Mouse (Mus musculus) adrenal gland, adult 8-10 months (tissue): ENCODE measurements around the gene Lta. TPM values are rescaled to one million over a fixed set of nuclear protein-coding genes. Genes with fewer than 3 reads are reported as not detected.

Experiments
- DNase-seq: peaks from one replicate; pipeline ENCODE4 v3.0.0; 2022
- microRNA-seq, 2 experiments: library from miRNA; unstranded; fragments of <30 nt; microRNA quantifications; one replicate each; pipeline ENCODE4 v1.2.0; 2022
- total RNA-seq, 4 experiments: library from RNA; stranded (reverse); gene quantifications; 2 replicates each; pipeline ENCODE4 v1.2.4; 2022

The Lta gene
- total RNA-seq, 4 experiments from 2014 or later: 0.28 to 1.1 (median 0.63) TPM

DNA sequence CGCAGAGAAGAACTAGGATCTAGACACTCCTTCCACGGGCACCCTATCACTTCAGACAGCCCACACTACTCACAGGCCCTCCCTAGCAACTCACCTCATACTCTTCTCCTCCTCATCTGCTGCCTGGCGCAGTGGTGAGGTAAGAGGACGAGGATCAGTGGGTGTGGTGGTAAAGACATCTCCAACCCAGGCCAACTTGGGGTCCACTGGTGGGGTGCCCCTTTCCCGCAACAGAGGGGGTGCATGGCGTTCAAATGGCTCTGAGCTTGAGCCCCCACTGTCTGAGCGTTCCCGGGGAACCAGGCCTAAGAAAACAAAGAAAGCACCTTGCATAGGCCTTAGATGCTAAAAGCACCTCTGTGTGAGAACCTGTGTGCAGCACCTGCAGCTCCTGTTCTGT, 47.9 kb downstream of the Lta start:
- no peak for DNase-seq

DNA sequence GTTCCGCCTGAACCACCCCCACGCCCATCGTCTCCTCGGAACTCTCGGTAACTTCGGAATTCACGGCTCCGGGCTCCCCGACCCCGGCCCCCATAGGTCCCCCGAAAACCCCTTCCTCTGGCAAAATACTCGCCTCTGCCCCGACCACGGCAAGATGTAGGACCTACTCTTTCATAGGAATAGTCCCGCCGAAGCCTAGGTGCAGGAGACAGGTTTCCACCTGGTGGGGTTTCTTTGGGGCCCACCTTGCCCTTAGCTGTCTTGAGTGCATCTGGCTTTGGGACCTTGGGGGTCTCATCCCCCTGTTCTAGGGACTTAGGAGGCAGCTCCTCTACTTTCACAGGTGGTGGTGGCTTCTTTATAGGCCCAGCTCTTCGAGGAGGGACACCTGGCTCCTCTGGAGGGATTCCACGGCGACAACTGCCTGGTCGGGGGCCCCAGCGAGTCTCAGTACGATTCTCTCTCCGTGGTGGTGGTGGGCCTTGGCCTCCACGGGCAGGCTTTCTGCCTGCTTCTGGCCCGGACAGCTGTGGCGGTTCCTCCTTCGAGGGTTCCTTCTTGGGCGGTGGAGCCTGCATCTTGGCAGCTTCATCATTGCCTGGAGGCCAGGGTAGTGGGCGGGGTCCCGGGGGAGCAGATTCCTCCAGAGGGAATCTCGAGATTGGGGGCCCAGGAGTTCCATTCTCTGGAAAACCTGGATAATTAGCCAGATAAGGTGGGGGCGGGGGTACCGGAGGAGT, 48.5 kb downstream of the Lta start:
- DNase-seq: no peak

DNA sequence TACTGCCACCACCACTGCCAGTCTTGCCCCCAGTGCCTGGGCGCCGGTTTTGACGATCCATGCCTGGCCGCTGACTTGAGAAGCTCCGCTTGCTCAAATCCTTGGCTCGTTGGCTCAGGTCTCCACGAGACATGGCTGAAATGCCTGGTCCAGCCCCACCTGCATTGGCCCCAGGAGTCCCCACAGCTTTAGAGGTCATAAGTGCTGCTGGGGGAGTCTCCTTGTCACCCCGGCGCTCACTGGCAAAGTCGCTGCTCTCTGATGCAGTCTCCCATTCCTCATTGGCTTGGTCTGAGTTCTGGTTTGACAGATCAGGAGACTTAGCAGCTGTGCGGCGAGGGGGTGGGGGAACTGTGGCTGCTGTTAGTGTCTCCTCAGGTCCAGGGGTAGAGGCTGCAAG, 49.7 kb downstream of the Lta start:
- no peak for DNase-seq

DNA sequence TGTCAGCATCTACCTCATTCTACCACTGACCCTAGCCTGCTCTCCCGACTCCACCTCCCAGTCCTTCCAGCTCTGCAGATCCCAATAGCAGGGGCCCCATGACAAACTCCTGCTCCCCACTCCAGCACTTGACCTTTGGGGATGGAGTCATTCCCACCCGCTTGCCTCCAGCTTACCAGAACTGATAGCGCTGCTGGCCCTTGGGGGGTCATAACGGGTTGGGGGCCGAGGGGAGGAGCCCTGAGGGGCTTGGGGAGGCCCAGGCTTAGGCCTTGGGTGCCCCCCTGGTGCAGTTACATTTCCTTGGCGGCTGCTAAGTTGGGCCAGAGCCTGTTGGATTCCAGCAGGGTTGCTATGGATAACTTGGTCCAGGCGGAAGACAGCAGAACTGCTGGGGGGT, 50.5 kb downstream of the Lta start:
- no peak for DNase-seq

DNA sequence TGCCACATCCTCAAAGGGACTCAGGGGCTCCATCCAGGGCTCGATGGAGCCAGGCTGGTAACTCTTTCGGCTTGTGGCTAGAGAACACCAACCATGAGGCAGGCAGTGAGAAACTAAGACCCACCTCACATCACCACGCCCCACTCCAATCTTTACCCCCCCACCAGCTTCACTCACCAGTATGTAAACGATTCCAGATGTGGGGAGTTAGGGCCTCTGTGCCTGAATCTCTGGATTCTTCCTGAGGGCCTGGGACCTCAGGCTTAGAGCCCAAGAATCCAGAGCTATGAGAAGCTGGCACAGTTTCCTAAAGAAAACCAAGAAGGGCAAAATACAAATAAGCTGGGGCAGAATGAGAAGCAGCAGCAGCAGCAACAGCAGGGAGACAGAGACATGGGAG, 51.2 kb downstream of the Lta start:
- no peak for DNase-seq

Small RNA genes lying within 50 kb of the gene (microRNA-seq; reads per million reads assigned to microRNA genes)
- gene Mir6973a: 0 reads per million in 2 experiments
- 0 reads per million in 2 experiments for gene Mir6974
- 0 to 0.34 reads per million in 2 experiments for gene Mir6975
- 0 reads per million in 2 experiments for gene Mir8094

Other genes with a start within 250 kb of the Lta start
- gene Hspa1b, start 246.1 kb downstream of the Lta start, total RNA-seq: 100 to 1,000 TPM in 1 of 4 experiments, 10 to 100 TPM in 3; 24.5 to 115 (median 36.0) TPM
- under 1 TPM in 1 of 4 experiments, not detected in 3; 0.73 TPM for gene Gm20481, start 235.4 kb downstream of the Lta start, total RNA-seq
- gene Hspa1a, start 233.2 kb downstream of the Lta start, total RNA-seq: 10 to 100 TPM; 11.9 to 35.8 (median 14.4) TPM
- under 1 TPM; 0.14 to 0.25 (median 0.17) TPM for gene Hspa1l, start 232.6 kb downstream of the Lta start, total RNA-seq
- gene Lsm2, start 223.5 kb downstream of the Lta start, total RNA-seq: 10 to 100 TPM; 28.2 to 35.4 (median 30.1) TPM
- 10 to 100 TPM; 57.9 to 76.0 (median 67.7) TPM for gene Vars, start 204.4 kb downstream of the Lta start, total RNA-seq
- gene Vwa7, start 188.8 kb downstream of the Lta start, total RNA-seq: 1 to 10 TPM in 2 of 4 experiments, under 1 TPM in 2; 0.75 to 1.8 (median 1.2) TPM
- 1 to 10 TPM in 2 of 4 experiments, under 1 TPM in 2; 0.91 to 2.8 (median 0.99) TPM for gene Sapcd1, start 177.3 kb downstream of the Lta start, total RNA-seq
- 1 to 10 TPM in 3 of 4 experiments, under 1 TPM in 1; 0.73 to 4.0 (median 2.2) TPM for gene Msh5, start 158.6 kb downstream of the Lta start, total RNA-seq
- 100 to 1,000 TPM in 2 of 4 experiments, 10 to 100 TPM in 2; 83.2 to 134 (median 113) TPM for gene Clic1, start 155.4 kb downstream of the Lta start, total RNA-seq
- 10 to 100 TPM; 12.4 to 29.5 (median 21.6) TPM for gene Ddah2, start 146.3 kb downstream of the Lta start, total RNA-seq
- not detected for gene Ly6g6c, start 140.0 kb downstream of the Lta start, total RNA-seq
- not detected for gene Mpig6b, start 139.2 kb downstream of the Lta start, total RNA-seq
- gene Ly6g6e, start 128.4 kb downstream of the Lta start, total RNA-seq: not detected
- gene Ly6g6d, start 127.3 kb downstream of the Lta start, total RNA-seq: under 1 TPM in 2 of 4 experiments, not detected in 2; 0.46 to 0.68 TPM
- gene Ly6g6f, start 119.7 kb downstream of the Lta start, total RNA-seq: not detected
- gene Abhd16a, start 116.1 kb downstream of the Lta start, total RNA-seq: 100 to 1,000 TPM in 2 of 4 experiments, 10 to 100 TPM in 2; 79.4 to 124 (median 103) TPM
- not detected for gene Ly6g5c, start 97.1 kb downstream of the Lta start, total RNA-seq
- gene Ly6g5b, start 89.9 kb downstream of the Lta start, total RNA-seq: under 1 TPM in 3 of 4 experiments, not detected in 1; 0.38 to 0.91 (median 0.40) TPM
- gene Gpank1, start 83.9 kb downstream of the Lta start, total RNA-seq: 10 to 100 TPM; 12.6 to 17.9 (median 14.5) TPM
- gene Csnk2b, start 83.3 kb downstream of the Lta start, total RNA-seq: 100 to 1,000 TPM; 196 to 224 (median 222) TPM
- gene D17H6S53E, start 79.0 kb downstream of the Lta start, total RNA-seq: 10 to 100 TPM; 29.3 to 41.2 (median 39.6) TPM
- gene Apom, start 73.3 kb downstream of the Lta start, total RNA-seq: under 1 TPM in 2 of 4 experiments, not detected in 2; 0.28 to 0.32 TPM
- 100 to 1,000 TPM; 354 to 477 (median 417) TPM for gene Bag6, start 70.2 kb downstream of the Lta start, total RNA-seq
- gene Prrc2a, start 40.5 kb downstream of the Lta start, total RNA-seq: 100 to 1,000 TPM; 241 to 340 (median 274) TPM
- gene Aif1, start 29.3 kb downstream of the Lta start, total RNA-seq: 10 to 100 TPM in 2 of 4 experiments, 1 to 10 TPM in 2; 5.5 to 14.5 (median 10.5) TPM
- 10 to 100 TPM in 1 of 4 experiments, 1 to 10 TPM in 3; 4.7 to 11.3 (median 8.2) TPM for gene Lst1, start 16.9 kb downstream of the Lta start, total RNA-seq
- gene Ltb, start 10.9 kb downstream of the Lta start, total RNA-seq: 10 to 100 TPM in 1 of 4 experiments, 1 to 10 TPM in 3; 1.3 to 10.3 (median 4.5) TPM
- gene Tnf, start 3.3 kb downstream of the Lta start, total RNA-seq: 1 to 10 TPM in 2 of 4 experiments, under 1 TPM in 2; 0.56 to 2.2 (median 0.89) TPM
- gene Gm16181, start 15.5 kb upstream of the Lta start, total RNA-seq: not detected
- 10 to 100 TPM in 1 of 4 experiments, 1 to 10 TPM in 3; 5.5 to 12.1 (median 7.4) TPM for gene Atp6v1g2, start 28.3 kb upstream of the Lta start, total RNA-seq
- gene Nfkbil1, start 30.4 kb upstream of the Lta start, total RNA-seq: 10 to 100 TPM; 17.4 to 20.2 (median 19.8) TPM
- gene Ddx39b, start 36.4 kb upstream of the Lta start, total RNA-seq: 100 to 1,000 TPM; 181 to 239 (median 202) TPM
- 100 to 1,000 TPM; 209 to 349 (median 279) TPM for gene H2-D1, start 57.4 kb upstream of the Lta start, total RNA-seq
- gene H2-Q1, start 115.1 kb upstream of the Lta start, total RNA-seq: 1 to 10 TPM; 3.6 to 5.8 (median 4.6) TPM
- 1 to 10 TPM; 1.7 to 2.7 (median 2.3) TPM for gene H2-Q2, start 136.9 kb upstream of the Lta start, total RNA-seq
- gene H2-Q4, start 174.3 kb upstream of the Lta start, total RNA-seq: 10 to 100 TPM; 26.9 to 46.7 (median 37.7) TPM
- 10 to 100 TPM in 2 of 4 experiments, 1 to 10 TPM in 2; 7.6 to 16.7 (median 11.1) TPM for gene H2-Q6, start 219.5 kb upstream of the Lta start, total RNA-seq
- gene H2-Q7, start 233.8 kb upstream of the Lta start, total RNA-seq: 10 to 100 TPM in 2 of 4 experiments, 1 to 10 TPM in 2; 7.6 to 11.5 (median 9.8) TPM